Mouse (Mus musculus): Measurements from ENCODE around the gene Mtif3. TPM values are rescaled to one million over a fixed set of nuclear protein-coding genes. Genes with fewer than 3 reads are reported as not detected.
"Not testable (repeated sequence)": the region's sequence is repeated elsewhere in the genome, so short reads cannot be mapped to it uniquely, and the experiment has no call there.

The Mtif3 gene
- polyA plus RNA-seq, 1 experiment from 2014 or later, result 11.8 TPM

GRCm38 (mm10) chr5:146931422-146931821, 32.2 kb downstream of the Mtif3 start:
- H3K27me3 ChIP-seq (ENCODE audit: control insufficient read depth, insufficient read depth, low read depth, low read length), result no peaks in the 10 kb centered on the region
- no peak overlapping the region for H3K4me2 ChIP-seq (ENCODE audit: low read depth, low read length)
- 53% methylated on average over 7 of the region's 7 CpGs for WGBS (ENCODE audit: insufficient replicate concordance)
- H3K9ac ChIP-seq (ENCODE audit: low read depth, low read length), result no peak overlapping the region
- ATAC-seq (ENCODE audit: low read depth), result no peak
- no peak overlapping the region for H3K27ac ChIP-seq (ENCODE audit: low read length)
- H3K4me1 ChIP-seq (ENCODE audit: control insufficient read depth, low read depth, low read length), result no peaks in the 10 kb centered on the region
- H3K36me3 ChIP-seq (ENCODE audit: control insufficient read depth, insufficient read depth), result no peaks in the 10 kb centered on the region
- H3K9me3 ChIP-seq (replicated peaks; ENCODE audit: control insufficient read depth, low read length), result no peaks in the 10 kb centered on the region
- H3K4me3 ChIP-seq (ENCODE audit: low read depth, low read length), result no peak overlapping the region

DNA sequence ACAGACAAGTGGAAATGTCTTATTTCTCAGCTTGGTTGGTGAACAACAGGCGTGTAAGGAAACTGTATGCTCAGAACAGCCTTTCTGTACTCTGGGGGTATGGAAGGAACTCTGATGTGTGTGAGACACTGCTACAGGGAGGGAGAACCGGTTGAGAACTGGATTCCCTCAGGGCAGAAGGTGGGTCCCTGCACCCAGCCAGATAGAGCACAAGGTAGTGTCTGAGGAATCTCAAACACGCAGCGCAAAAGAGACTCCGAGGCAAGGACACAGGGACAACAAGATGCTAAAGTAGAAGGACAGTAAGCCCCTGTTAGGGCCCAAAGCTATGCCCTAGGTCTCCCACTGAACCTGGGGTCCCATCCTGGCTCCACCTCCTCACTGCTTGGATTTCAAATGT, 36.9 kb downstream of the Mtif3 start:
- H3K4me2 ChIP-seq (ENCODE audit: low read depth, low read length), result no peak overlapping the region
- no peaks in the 10 kb centered on the region for H3K27me3 ChIP-seq (ENCODE audit: control insufficient read depth, insufficient read depth, low read depth, low read length)
- no peaks in the 10 kb centered on the region for H3K36me3 ChIP-seq (ENCODE audit: control insufficient read depth, insufficient read depth)
- no peak for ATAC-seq (ENCODE audit: low read depth)
- H3K9ac ChIP-seq (ENCODE audit: low read depth, low read length), result no peak overlapping the region
- H3K27ac ChIP-seq (ENCODE audit: low read length), result no peak overlapping the region
- no peaks in the 10 kb centered on the region for H3K9me3 ChIP-seq (replicated peaks; ENCODE audit: control insufficient read depth, low read length)
- WGBS (ENCODE audit: insufficient replicate concordance), result 69% methylated on average over 5 of the region's 5 CpGs
- no peak overlapping the region for H3K4me3 ChIP-seq (ENCODE audit: low read depth, low read length)
- no peaks in the 10 kb centered on the region for H3K4me1 ChIP-seq (ENCODE audit: control insufficient read depth, low read depth, low read length)

- no peaks in the 10 kb centered on the region for H3K36me3 ChIP-seq (ENCODE audit: control insufficient read depth, insufficient read depth)
- no peak for ATAC-seq (ENCODE audit: low read depth)
Observed at GRCm38 (mm10) chr5:146923547-146923946, 40.1 kb downstream of the Mtif3 start.

DNA sequence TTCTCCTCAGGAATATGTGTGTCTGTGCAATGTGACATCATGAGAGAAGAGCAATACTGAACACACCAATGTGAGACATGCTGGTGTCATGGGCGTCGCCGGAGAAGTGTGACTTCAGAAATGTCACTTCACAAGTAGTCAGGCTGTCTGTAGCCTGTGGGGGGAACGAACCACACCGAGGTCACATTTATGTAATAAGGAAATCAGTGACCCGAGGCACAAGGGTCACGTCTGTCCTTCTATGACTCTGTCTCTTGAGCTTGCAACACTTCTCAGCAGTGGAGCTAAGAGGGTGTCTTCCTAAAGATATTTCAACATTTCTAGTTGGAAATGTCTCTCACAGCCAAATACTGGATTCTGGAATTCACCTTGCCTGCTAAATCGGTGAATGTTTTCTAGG, 42.4 kb downstream of the Mtif3 start:
- Histone ChIP-seq H3K27me3 (ENCODE audit: control insufficient read depth, insufficient read depth, low read depth, low read length) (no peaks in the 10 kb centered on the region), H3K27ac (ENCODE audit: low read length) (no peak overlapping the region), H3K9me3 (replicated peaks; ENCODE audit: control insufficient read depth, low read length) (no peaks in the 10 kb centered on the region), H3K9ac (ENCODE audit: low read depth, low read length) (no peak overlapping the region), H3K4me2 (ENCODE audit: low read depth, low read length) (no peak overlapping the region), H3K36me3 (ENCODE audit: control insufficient read depth, insufficient read depth) (no peaks in the 10 kb centered on the region), H3K4me3 (ENCODE audit: low read depth, low read length) (no peak overlapping the region), H3K4me1 (ENCODE audit: control insufficient read depth, low read depth, low read length) (no peaks in the 10 kb centered on the region)
- no peak for ATAC-seq (ENCODE audit: low read depth)
- WGBS (ENCODE audit: insufficient replicate concordance), result 40% methylated on average over 8 of the region's 8 CpGs

More at GRCm38 (mm10) chr5:146923547-146923946, 40.1 kb downstream of the Mtif3 start:
- Histone ChIP-seq H3K9me3 (replicated peaks; ENCODE audit: control insufficient read depth, low read length) (no peaks in the 10 kb centered on the region), H3K4me1 (ENCODE audit: control insufficient read depth, low read depth, low read length) (no peaks in the 10 kb centered on the region), H3K27me3 (ENCODE audit: control insufficient read depth, insufficient read depth, low read depth, low read length) (no peaks in the 10 kb centered on the region), H3K4me2 (ENCODE audit: low read depth, low read length) (no peak overlapping the region), H3K27ac (ENCODE audit: low read length) (no peak overlapping the region), H3K4me3 (ENCODE audit: low read depth, low read length) (no peak overlapping the region), H3K9ac (ENCODE audit: low read depth, low read length) (no peak overlapping the region)
- WGBS (ENCODE audit: insufficient replicate concordance), result 55% methylated on average over 5 of the region's 5 CpGs

GRCm38 (mm10) chr5:146920314-146921161, 43.1 kb downstream of the Mtif3 start:
- Histone ChIP-seq H3K4me3 (ENCODE audit: low read depth, low read length) (no peak overlapping the region; the same call in 1 of the 2 replicates), H3K27ac (ENCODE audit: low read length) (no peak overlapping the region), H3K36me3 (ENCODE audit: control insufficient read depth, insufficient read depth) (no peaks in the 10 kb centered on the region), H3K9ac (ENCODE audit: low read depth, low read length) (no peak overlapping the region), H3K27me3 (ENCODE audit: control insufficient read depth, insufficient read depth, low read depth, low read length) (no peaks in the 10 kb centered on the region), H3K9me3 (replicated peaks; ENCODE audit: control insufficient read depth, low read length) (no peaks in the 10 kb centered on the region), H3K4me1 (ENCODE audit: control insufficient read depth, low read depth, low read length) (no peaks in the 10 kb centered on the region), H3K4me2 (ENCODE audit: low read depth, low read length) (peak overlapping the region; percentile 39)
- 9% methylated on average over 24 of the region's 27 CpGs for WGBS (ENCODE audit: insufficient replicate concordance)
- no peak for ATAC-seq (ENCODE audit: low read depth)

DNA sequence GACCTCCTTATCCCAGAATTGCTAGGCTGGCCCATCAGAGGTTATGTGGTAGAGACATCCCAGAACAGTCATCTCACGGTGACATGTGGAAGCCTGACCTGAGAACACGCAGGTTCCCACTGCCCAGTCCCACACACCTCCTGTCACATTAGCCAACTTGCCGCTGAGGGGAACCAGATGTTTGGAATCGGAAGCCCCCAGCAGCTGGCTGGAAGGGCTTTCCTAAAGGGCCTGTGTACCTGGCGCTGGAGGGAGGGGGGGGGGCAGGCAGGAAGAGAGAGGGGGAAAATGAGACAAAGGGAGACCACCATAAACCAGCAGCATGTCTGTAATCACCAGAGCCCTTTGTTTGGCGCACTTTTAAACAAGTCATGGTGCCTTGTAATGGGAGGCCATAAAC, 43.7 kb downstream of the Mtif3 start:
- Histone ChIP-seq H3K4me3 (ENCODE audit: low read depth, low read length) (no peak overlapping the region), H3K9me3 (replicated peaks; ENCODE audit: control insufficient read depth, low read length) (no peaks in the 10 kb centered on the region), H3K27me3 (ENCODE audit: control insufficient read depth, insufficient read depth, low read depth, low read length) (no peaks in the 10 kb centered on the region), H3K36me3 (ENCODE audit: control insufficient read depth, insufficient read depth) (no peaks in the 10 kb centered on the region), H3K4me1 (ENCODE audit: control insufficient read depth, low read depth, low read length) (no peaks in the 10 kb centered on the region), H3K4me2 (ENCODE audit: low read depth, low read length) (peak overlapping the region; percentile 39; the same call in 1 of the 2 replicates), H3K9ac (ENCODE audit: low read depth, low read length) (no peak overlapping the region), H3K27ac (ENCODE audit: low read length) (no peak overlapping the region)
- ATAC-seq (ENCODE audit: low read depth), result no peak
- WGBS (ENCODE audit: insufficient replicate concordance), result 29% methylated on average over 6 of the region's 6 CpGs

- not testable (repeated sequence) for H3K27me3 ChIP-seq (ENCODE audit: control insufficient read depth, insufficient read depth, low read depth, low read length); H3K4me2 ChIP-seq (ENCODE audit: low read depth, low read length); H3K4me1 ChIP-seq (ENCODE audit: control insufficient read depth, low read depth, low read length); ATAC-seq (ENCODE audit: low read depth); H3K9ac ChIP-seq (ENCODE audit: low read depth, low read length); H3K36me3 ChIP-seq (ENCODE audit: control insufficient read depth, insufficient read depth); H3K27ac ChIP-seq (ENCODE audit: low read length); H3K4me3 ChIP-seq (ENCODE audit: low read depth, low read length); H3K9me3 ChIP-seq (replicated peaks; ENCODE audit: control insufficient read depth, low read length)
- 61% methylated on average over 6 of the region's 6 CpGs for WGBS (ENCODE audit: insufficient replicate concordance)
Observed at GRCm38 (mm10) chr5:146917357-146917756, 46.2 kb downstream of the Mtif3 start.

GRCm38 (mm10) chr5:146916806-146917205, 46.8 kb downstream of the Mtif3 start:
- H3K4me1 ChIP-seq (ENCODE audit: control insufficient read depth, low read depth, low read length), result no peaks in the 10 kb centered on the region; the same call in 1 of the 2 replicates
- H3K9ac ChIP-seq (ENCODE audit: low read depth, low read length), result no peak overlapping the region
- WGBS (ENCODE audit: insufficient replicate concordance), result 26% methylated on average over 6 of the region's 6 CpGs
- no peak overlapping the region for H3K4me2 ChIP-seq (ENCODE audit: low read depth, low read length)
- H3K9me3 ChIP-seq (replicated peaks; ENCODE audit: control insufficient read depth, low read length), result no peaks in the 10 kb centered on the region
- H3K36me3 ChIP-seq (ENCODE audit: control insufficient read depth, insufficient read depth), result no peaks in the 10 kb centered on the region
- ATAC-seq (ENCODE audit: low read depth), result no peak
- no peak overlapping the region for H3K27ac ChIP-seq (ENCODE audit: low read length)
- H3K4me3 ChIP-seq (ENCODE audit: low read depth, low read length), result no peak overlapping the region
- H3K27me3 ChIP-seq (ENCODE audit: control insufficient read depth, insufficient read depth, low read depth, low read length), result no peaks in the 10 kb centered on the region

DNA sequence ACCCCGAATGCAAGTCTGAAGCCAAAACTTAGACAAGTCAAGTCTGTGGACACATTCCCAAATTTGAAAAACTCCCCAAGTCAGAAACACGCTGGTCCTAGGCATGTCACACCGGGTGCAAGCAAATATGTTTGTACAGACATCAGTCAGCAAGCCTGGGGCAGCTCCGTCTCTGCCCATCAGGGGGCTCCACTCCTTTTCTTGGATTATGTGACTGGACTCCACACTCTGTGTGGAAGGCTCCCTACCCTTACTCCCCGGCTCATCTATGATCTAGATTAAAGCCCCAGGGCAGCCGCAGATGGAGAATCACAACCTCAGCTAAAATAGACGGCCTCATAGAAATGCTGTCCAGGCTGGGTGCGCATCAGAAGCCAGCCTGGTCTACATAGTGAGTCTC, 47.3 kb downstream of the Mtif3 start:
- H3K4me1 ChIP-seq (ENCODE audit: control insufficient read depth, low read depth, low read length), result no peaks in the 10 kb centered on the region; the same call in 1 of the 2 replicates
- no peaks in the 10 kb centered on the region for H3K27me3 ChIP-seq (ENCODE audit: control insufficient read depth, insufficient read depth, low read depth, low read length)
- no peak overlapping the region for H3K27ac ChIP-seq (ENCODE audit: low read length)
- no peak for ATAC-seq (ENCODE audit: low read depth)
- no peak overlapping the region for H3K4me3 ChIP-seq (ENCODE audit: low read depth, low read length)
- no peak overlapping the region for H3K4me2 ChIP-seq (ENCODE audit: low read depth, low read length)
- H3K9ac ChIP-seq (ENCODE audit: low read depth, low read length), result no peak overlapping the region
- no peaks in the 10 kb centered on the region for H3K9me3 ChIP-seq (replicated peaks; ENCODE audit: control insufficient read depth, low read length)
- WGBS (ENCODE audit: insufficient replicate concordance), result 60% methylated on average over 8 of the region's 8 CpGs
- no peaks in the 10 kb centered on the region for H3K36me3 ChIP-seq (ENCODE audit: control insufficient read depth, insufficient read depth)

Measured in liver, embryonic 16.5 days (tissue).